Mouse (Mus musculus) adrenal gland, adult 8-10 months (tissue): ENCODE data around the gene Scn1a. TPM values are rescaled to one million over a fixed set of nuclear protein-coding genes. Genes with fewer than 3 reads are reported as not detected.

ENCODE experiments used
- DNase-seq: peaks from one replicate; pipeline ENCODE4 v3.0.0; 2022
- total RNA-seq, 4 experiments: library from RNA; stranded (reverse); gene quantifications; 2 replicates each; pipeline ENCODE4 v1.2.4; 2022

The Scn1a gene
- under 1 TPM; 0.45 to 0.65 (median 0.49) TPM for total RNA-seq

DNA sequence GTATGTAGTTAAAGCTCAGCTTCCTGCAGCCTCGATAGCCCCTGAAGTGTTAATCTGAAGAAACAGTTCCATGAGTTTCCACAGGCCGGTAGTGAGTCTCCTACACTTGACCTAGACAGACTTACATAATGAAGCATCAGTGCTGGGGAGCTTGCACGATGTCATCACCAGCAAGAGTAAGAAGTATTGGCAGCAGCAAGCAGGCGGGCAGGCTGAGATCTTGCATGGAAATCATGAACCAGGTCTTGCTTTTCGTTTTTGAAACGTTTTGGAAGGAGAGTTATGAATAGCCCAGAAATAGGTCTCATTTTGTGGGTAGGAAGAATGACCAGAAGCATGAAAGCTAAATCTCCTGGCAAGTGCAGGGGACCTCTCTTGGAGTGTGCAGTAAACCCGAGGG lies at the start of gene Scn1a:
TSS of gene Scn1a (minus strand) at position 130 of the 400 bp plus-strand sequence.
- DNase-seq = no peak

DNA sequence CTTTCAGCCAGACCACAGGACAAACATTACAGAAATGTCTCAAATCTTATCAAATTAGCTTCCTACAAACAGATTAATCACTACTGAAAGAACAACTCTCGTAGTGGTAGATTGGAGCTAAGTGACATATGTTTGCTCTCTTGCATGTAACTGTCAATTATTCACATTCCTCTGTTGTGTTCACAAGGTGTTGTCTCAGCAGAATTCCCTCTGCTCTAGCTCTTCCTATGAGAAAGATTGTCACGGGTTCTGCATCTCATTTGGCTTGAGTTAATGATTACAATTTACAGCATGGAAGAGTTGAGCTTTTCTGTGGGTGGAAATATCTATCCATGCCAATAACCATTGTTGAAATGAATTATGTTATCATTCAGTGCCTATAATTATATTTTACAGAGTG lies 37.8 kb upstream of the Scn1a start:
- DNase-seq = no peak

DNA sequence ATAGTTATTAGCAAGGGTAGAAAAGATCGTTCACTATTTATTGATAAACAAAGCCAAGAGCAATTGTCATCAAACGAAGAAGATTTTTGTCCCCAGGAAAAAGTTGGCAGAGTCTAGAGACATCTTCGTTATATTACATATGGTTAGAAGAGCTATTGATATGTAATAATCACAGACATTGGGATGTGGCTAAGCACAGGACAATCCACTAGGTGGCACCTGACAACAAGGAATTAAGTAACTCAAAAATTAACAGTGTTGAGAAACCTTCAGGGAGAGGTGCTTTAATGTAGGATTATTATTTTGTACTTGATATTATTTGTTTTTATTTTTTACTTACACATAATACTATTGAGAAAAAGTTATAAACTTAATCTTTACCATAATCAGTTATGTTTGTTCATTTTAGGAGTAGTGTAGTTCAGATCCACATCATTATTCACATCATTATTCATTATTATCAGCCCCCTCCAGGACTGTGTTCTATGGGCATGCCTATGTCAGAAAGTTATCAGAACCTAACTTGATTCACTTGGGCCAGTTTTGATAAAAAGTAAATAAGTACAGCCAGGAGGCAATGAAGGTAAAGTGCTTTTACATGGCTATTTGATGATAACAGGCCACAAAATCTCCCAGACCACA lies 32.7 kb upstream of the Scn1a start:
- DNase-seq = no peak

DNA sequence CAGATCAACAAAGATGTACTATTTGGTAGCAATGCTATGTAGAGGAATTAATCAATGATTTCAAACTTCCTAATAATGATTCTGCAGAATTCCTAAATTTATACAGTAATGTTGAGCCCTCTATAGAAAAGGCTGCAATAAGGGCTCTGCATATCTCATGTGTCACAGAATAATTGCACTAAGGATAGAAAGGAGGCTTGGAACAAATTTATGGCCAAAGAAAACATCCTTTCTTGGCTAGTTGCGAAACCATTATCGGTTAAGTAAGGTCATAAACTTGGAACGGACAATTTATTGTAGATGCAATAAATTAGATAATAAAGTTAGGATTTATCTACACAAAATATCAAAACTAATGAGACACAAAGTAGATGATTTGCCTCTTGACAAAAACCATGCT lies 24.8 kb upstream of the Scn1a start:
- DNase-seq = no peak

DNA sequence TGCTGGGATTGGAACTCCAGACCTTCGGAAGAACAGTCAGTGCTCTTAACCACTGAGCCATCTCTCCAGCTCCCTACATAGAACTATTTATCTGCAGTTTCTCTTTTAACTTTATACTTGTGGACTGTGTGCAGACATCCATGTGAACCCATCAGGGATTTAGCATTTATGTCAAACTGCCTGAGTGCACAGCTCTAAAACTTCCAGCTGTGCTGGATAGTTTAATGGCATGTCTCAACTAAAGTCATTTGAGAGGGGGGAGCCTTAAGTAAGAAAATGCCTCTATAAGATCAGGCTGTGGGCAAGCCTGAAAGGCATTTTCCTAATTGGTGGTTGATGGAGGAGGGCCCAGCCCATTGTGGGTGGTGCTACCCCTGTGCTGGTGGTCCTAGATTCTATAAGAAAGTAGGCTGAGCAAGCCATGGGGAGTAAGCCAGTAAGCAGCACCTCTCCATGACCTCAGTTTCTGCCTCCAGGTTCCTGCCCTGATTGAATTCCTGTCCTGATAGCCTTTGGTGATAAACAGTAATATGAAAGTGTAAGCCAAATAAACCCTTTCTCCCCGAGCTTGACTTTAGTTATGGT lies 24.3 kb upstream of the Scn1a start:
- no peak for DNase-seq

DNA sequence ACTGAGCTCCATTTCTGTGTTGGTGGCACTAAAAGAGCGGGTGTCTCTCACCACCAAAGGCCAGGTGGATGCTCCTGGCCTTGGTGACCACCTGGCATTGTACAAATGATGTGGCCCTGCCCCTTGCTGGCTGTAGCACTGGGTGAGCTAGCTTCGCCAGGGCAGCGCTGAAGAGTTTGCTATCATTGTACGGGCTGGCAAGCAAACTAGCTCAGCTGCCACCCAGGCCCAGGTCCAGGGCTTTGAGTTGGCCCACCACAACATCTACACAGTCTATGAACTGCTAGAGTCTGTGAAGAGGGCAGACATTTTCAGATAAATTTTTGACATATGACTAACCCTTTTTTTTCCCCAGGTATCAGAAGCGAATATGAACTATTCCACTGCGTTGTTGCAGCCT lies 23.3 kb upstream of the Scn1a start:
- DNase-seq = no peak

DNA sequence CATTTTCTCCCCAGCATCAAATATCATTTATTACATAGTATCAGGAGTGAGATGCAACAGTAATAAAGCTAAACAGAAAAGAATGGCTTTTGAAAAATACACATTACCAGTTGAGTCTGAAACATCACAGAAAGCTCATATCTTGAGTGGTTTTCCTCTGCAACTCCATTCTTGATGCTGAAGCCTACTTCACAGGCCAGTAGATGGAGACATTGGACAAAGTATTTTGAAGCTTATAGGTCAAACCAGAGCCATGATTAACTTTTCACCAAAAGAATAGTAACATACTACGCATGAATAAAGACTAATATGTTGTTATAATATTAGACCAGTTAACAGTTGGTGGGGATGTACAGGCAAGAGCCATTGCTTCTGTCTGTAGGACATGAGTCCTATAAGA lies 21.8 kb upstream of the Scn1a start:
- DNase-seq = no peak

DNA sequence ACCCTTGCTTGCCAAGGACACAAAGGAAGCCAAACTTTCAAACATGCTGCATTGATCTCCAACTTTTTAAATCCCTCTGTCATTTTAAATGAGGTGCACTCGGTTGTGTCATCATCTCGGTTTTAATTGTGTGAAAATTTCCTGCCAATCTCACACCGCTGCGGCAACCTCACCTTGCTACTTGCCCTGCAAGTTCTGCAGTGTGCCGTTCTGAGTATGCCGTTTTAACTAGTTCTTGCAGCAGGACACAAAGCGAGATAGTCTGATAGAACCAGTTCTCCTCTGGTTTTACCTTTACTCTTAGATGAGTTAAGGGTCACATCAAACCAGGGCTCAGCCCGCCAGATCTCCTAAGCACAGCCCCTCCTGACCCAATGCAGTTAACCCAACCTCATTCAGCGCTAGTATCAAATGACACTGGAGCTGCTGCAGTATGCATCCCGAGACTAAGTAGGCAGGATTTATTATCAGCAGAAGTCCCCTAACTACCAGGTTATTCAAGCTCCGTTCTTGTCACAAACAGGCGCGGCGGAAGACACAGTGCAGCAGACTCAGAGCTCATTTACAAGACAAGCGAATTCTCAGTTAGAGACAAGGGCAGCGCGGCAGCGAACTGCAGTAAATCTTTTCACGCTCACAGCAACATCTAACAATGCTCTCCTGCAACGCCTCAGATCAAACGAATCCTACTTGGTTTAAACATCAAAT lies 722 bp downstream of the Scn1a start:
- DNase-seq = no peak

DNA sequence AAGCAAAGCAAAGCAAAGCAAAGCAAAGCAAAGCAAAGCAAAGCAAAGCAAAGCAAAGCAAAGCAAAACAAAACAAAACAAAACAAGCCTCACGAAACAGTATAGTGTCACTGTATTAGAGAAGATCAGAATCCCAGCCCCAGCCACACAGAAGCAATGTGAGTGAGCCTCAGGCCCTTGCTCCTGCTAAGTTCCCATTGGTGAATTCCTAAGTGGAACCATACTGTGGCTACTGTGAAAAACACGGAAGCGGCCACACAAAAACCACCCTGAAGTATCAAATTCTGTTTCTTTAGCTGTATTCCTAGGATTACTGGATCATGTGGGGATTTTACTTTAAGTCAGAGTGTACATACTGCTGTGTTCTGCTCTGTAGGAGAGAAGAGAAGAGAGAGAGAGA lies 4.4 kb downstream of the Scn1a start:
- DNase-seq = no peak

DNA sequence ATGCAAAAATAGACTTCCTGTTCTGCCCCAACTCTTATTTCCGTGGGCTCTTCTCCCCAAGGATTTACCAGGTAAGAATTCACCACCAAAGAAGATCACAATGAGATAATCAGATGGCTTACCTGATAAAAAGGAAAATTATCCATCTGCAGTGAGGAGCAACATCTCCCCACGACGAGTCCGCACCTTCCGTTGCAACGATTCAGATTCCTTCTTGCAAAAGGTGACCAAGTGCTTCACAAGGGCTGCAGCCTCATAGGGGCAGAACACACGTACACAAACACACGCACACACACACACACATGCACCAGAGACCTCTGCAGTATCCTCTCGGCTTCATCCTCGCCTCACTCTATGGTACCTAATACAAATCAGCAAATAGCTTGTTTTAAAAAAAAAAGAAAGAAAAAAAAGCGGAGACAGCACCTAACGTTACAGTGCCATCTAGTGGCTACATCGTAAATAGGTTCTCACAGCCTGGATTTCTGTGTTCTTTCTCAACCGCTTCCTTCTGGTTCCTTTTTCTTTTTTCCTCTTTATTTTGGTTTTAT lies 30.8 kb downstream of the Scn1a start:
- no peak for DNase-seq

DNA sequence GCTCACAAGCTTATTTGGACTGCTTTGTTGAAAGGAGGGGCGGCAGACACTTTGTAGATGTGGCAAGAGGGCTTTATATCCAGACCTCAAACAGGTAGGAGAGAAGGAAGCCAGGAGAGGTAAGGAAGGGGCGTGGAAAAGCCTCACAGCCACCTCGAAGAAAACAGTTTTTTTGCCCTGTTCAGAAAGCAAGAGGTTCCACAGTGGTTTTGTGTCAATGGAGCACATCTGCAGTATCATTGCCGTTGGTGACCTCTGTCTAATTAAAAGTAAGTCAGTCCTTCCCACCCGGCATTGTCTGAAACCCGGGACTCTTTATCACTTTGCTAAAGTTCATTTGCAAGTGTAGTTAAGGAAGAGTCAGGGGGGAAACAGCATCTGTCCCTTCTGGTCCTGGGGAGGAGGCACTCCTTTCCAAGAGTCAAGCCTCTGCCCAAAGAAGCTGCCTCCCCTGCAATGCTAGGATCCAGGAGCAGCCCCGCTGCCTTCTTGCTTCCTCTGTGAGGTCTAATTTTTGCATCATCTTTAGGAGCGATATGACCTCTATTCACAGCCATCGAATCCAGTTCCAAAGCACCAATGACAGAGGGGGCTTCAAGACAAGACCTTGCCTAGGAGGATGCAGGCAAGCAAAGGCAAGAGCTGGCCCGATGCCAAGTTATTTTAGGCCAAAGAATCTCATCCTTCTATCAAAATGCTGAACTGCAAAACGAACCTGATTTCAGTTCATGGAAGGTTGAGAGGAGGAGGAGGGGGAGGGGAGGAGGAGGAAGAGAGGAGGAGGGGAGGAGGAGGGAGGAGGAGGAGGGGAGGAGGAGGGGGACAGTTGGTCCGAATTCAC lies 31.5 kb downstream of the Scn1a start:
- DNase-seq = no peak

DNA sequence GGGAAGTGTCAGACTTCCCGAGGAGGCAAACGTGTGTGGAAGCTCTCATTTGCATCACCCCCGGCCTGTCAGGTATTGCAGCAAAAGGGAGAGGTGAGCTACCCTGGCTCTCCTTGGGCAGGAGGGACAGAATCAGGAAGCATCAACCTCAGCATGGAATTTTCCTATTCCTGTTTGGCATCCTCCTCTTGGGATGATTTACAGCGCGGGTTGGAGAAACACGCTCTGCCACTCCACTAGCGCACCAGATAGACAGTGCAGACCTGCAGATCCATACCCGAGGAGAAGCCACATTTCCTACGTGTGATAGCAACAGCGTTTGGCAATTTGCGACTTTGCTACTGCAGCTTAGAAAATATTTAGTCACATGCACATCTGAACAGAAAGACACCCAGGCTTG lies 32.2 kb downstream of the Scn1a start:
- DNase-seq = no peak

DNA sequence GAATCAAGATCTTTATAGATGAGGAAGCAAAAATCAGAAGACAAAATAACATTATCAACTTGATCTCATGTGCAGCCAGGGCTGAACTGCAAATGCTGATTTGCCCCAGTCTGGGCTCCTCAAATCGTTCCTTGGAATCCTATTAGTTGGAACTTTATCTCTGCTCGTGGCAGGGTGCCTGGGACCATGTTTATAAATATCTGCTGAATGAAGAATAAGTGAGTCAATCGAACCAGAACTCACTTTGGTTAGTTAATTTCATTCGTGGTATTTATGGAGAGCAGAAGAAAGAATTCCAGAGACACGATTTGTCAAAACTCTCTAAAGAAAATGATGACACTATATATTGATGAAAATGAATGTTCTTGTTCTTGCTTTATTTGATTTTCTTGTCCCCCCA lies 48.1 kb downstream of the Scn1a start:
- no peak for DNase-seq

DNA sequence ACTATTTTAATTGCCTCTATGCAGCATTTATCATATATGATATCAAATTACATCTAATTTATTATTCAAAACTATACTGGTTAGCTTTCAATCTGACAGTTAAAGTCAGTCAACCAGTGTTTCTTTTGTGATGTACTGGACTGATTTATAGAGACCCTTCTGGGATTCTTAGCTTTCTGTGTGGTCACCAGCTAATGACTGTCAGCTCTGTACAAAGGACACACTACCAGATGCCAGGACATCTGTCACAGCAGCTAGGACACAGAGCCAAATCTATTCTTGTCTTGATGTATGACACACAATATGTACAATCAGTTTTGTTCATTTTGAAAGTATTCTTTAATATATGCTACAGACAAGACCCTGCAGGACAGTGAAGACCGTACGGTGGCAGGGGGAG lies 72.7 kb downstream of the Scn1a start:
- no peak for DNase-seq

DNA sequence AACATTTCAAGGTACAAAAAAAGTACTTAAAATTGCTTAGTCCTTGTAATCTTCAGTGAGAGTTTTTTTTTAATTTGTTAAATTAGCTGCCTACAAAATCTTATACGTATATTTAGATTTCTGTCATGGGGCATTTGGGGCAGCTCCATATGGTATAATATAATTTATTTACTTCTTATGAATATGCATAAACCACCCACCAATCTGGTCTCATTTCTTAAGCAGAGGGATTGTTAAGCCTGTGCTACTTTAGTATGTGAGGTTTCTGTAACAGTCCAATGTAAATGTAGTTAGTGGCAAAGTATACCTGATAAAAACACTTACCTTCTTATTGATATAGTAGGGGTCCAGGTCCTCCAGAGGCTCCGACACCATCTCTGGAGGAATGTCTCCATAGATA lies 90.0 kb downstream of the Scn1a start:
- DNase-seq = no peak

DNA sequence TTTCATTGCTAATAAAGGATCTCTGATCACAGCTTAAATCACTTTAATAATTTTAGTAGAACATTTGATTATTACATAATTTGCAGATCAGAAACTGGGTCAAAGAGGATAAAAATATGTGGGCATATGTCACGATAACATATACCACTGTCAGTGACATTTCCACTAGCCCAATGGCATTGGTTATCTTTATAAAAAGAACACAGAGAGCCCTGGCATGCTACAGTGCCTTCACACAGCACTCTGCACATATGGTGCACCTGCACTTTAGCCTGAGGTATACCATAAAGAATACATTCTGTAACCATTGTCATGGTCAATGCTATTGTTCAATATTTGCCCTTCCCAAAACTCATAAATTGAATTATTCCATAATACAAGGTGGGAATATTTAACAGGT lies 94.0 kb downstream of the Scn1a start:
- DNase-seq = no peak

DNA sequence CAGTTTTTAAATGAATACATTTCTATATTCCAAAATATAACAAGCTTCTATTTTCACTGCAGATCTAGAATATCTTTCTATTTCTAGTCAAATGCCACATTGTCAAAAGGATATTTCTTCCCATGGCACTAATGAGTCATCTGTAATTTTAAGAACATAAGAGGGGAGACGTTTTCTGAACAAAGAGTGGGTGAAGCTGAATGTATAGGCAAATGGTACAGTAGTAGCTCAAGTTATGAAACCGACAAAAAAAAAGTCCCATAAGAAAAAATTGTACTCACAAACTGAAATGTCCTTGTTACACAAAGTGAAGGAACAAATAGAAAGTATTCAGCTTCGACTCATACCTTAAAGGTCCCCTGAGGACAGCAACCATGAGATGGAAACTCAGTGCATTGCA lies 94.5 kb downstream of the Scn1a start:
- DNase-seq = no peak

DNA sequence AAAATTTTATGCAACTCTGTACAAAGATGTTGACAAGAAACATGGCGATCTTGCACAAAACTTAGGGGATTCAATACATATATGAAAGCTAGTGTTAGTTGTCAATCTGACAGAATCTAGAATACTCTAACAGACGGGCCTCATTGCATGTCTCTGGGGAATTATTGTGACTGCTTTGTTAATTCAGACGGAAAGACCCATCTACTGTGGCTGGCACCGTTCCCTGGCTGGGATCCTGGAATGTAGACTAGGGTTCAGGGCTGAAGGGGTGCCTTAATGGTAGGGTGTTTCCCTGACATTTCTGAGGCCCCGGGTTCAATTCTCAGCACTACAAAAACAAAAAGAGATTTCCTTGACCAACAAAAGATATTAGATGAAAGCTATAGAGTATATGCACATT lies 103.2 kb downstream of the Scn1a start:
- no peak for DNase-seq

DNA sequence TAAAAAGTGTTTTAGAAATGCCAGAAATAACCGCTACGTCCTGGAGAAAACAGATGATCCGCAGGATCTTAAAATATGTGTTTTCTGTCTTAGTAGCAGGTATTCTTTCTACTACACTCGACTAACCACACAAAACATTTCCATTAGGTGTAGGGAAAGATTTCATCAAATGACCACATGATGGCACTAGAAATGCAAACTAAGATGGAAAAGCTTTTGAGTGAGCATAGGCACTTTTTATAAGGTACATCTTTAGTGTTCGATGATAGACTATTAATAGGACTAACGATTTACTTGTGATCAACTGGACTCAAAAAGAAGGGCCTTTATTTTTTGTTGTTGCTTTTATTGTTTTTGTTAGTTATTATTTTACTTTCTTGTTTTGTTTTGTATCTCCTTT lies 104.2 kb downstream of the Scn1a start:
- no peak for DNase-seq

DNA sequence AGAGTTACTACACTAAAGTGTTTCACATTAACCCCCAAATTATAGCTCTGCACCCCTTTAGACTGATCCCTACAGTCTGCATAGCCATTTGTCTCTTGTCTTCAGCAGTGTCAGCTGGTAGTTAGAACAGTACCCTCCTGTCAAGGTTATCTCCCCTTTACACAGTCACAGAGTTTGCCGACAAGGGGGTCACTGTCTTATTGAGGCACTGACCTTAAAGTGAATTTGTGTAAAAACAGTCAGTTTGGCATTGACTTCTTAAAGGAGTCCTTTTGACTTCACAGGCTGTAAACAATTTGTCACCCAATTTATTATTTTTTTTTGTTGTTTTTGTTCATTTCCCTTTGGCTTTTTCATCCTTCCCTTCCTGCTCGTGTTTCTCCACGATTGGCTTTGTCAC lies 168.1 kb downstream of the Scn1a start:
- DNase-seq = no peak

DNA sequence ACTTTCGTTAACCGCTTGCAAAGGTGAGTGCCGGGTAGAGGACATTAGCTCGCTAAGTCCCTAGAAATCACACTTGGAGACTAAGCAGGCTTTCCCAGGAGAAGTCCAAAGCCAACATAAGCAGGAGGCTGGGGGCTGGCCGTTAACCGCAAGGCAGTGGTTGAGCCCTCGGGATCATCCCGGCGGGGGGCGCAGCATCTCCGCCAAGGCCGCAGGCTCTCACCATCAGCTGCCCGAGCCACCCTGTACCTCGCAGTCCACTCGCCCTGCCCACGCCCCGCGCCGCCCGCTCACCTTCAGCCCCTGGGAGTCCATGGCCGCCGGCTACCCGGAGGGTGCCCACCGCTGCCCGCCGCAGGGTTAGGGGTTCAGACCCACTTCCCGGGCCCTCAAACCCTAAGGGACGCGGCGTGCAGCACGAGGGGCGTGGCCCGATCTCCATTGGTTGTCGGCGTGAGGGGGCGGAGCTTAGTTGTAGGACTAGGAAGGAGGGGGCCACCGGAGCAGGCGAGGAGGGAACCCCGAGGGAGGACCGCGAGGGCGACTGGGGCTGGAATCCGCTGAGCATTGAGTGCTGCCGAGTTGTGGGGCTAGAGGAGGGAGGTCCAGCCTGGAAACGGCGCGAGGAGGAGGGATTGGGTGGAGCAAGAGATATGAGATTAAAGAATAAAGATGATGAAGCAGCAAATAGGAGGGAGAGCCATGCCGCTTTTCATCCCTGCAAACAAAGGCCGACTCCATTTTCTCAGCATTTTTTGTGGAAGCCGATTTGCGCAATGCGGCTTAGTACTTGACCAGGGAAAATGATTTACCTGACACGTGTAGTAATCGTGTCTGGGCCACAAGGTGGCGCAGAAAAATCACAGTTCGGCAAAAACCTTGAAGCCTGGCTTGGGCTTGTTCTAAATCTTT lies 184.2 kb downstream of the Scn1a start, which contains the start of gene Ttc21b:
TSS of gene Ttc21b (minus strand) at position 398 of the 912 bp plus-strand sequence.
- peak; percentile 96 for DNase-seq

DNA sequence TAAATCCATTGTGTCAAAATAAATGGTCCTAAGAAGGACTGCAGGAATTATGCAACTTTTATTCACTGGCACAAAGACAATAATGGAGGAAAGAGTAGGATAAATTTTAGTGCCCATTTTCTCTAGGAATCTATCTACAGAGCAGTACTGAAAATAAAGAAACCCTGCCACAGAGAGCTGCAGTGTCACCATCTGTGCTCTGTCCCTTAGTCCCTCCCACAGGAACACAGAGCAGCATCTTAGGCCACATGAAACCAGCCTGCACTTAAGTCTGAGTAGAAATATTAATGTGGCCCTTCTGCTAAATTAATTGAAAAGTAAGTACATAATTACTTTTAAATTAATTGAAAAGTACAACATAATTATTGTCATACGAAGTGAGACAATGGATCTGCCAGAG lies 196.6 kb downstream of the Scn1a start:
- no peak for DNase-seq
